Mouse (Mus musculus) liver, embryonic 14.5 days (tissue): ENCODE measurements around the gene Bloc1s3.

Source experiments
- CTCF ChIP-seq: IDR thresholded peaks from 2 replicates; pipeline ENCODE4 v1.5.1; 2016; ENCODE audit warnings: antibody characterized with exemption, low read depth, control low read depth
- EP300 ChIP-seq: IDR thresholded peaks from 2 replicates; pipeline ENCODE4 v1.6.1; 2016; ENCODE audit warnings: antibody characterized with exemption, low read depth

- TF ChIP-seq CTCF (no peak), EP300 (no peak)
Measured at GRCm38 (mm10) chr7:19464367-19465307, 43.5 kb downstream of the Bloc1s3 start.
